Mouse (Mus musculus) embryonic facial prominence, embryonic 10.5 days (tissue): Measurements from ENCODE around the gene Dennd2a. TPM values are rescaled to one million over a fixed set of nuclear protein-coding genes. Genes with fewer than 3 reads are reported as not detected.

ENCODE experiments used
- DNase-seq: peaks from one replicate; pipeline ENCODE4 v3.0.0-alpha.2; 2017; ENCODE audit warnings: low spot score
- H3K27ac ChIP-seq: fragments of 300-500 bp; sonication (generic); replicated peaks from 2 replicates; pipeline ENCODE4 v1.5.1; 2016; ENCODE audit warnings: mild to moderate bottlenecking
- H3K27me3 ChIP-seq: fragments of 300-500 bp; sonication (generic); replicated peaks from 2 replicates; pipeline ENCODE4 v1.6.1; 2016; ENCODE audit warnings: low read depth, mild to moderate bottlenecking; ENCODE audit not compliant: poor library complexity, severe bottlenecking
- H3K36me3 ChIP-seq: fragments of 300-500 bp; sonication (generic); replicated peaks from 2 replicates; pipeline ENCODE4 v1.6.1; 2016; ENCODE audit warnings: mild to moderate bottlenecking, moderate library complexity
- H3K4me1 ChIP-seq: fragments of 300-500 bp; sonication (generic); 2 replicates; pipeline ENCODE4 v1.6.1; 2016
- H3K4me3 ChIP-seq: fragments of 300-500 bp; sonication (generic); 2 replicates; pipeline ENCODE4 v1.5.1; 2016; ENCODE audit warnings: mild to moderate bottlenecking, moderate library complexity
- H3K9me3 ChIP-seq: fragments of 300-500 bp; sonication (generic); 2 replicates; pipeline ENCODE4 v1.6.1; 2016; ENCODE audit warnings: mild to moderate bottlenecking
- WGBS: fragments of 180-500 bp; shearing (Covaris S2); methylation state at CpG from one replicate; pipeline ENCODE4 v1.1.7; 2016; 5-methylcytosine and 5-hydroxymethylcytosine counted together
- polyA plus RNA-seq: library from polyadenylated mRNA; unstranded; fragments of >200 nt; fragmentation: Nextera tagmentation; extraction: Ambion mirVana; gene quantifications from 2 replicates; pipeline ENCODE4 v1.2.1, GENCODE M21; 2016

Dennd2a gene
- polyA plus RNA-seq, 1 experiment from 2014 or later = 34.3 TPM

DNA sequence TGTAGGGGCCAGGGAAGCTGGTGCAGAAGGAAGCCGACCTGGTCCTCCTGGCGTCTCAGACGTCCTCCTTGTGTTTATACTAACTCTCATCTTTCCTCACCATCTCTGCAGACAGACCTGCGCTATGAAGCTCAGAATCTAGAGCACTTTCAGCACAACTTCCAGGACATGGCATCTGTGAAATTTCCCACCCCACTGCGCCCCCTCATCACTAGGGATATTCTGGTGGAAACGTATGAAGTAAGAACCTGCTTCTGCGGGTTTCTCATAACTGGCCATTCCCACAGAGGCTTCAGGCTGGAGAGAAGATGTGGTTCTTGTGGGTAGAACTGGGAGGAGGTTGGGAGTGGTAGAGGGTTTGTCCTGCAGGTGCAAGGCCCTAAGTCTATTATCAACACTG is 21.9 kb upstream of the Dennd2a start:
- Histone ChIP-seq H3K9me3 (no peaks in the 10 kb centered on the region), H3K4me3 (no peak overlapping the region), H3K27me3 (no peaks in the 10 kb centered on the region), H3K36me3 (peaks cover 61% of the 10 kb centered on the region), H3K4me1 (peaks cover 7% of the 10 kb centered on the region), H3K27ac (no peak overlapping the region)
- WGBS = 90% methylated on average over 7 of the region's 7 CpGs
- no peak for DNase-seq

DNA sequence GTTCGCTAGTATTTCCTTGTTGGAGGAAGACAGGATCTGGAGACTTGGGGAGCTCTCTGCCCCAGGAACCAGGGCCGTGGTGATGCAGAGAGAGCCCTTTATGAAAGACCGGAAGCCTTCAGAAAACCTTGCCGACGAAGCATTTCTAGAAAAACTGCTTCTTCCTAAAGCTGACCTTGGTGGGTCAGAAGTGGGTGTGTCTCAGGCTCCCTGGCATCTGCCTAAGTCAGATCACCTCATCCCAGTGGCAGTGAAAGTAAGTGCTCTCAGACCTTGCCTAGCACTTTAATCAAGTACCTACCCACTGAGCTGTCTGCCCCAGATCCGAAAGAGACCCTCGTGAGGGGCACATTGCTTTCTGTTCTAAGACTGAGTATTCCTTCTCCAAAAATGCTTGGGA is 17.3 kb upstream of the Dennd2a start:
- Histone ChIP-seq H3K4me1 (peaks cover 17% of the 10 kb centered on the region), H3K9me3 (no peaks in the 10 kb centered on the region), H3K4me3 (peak overlapping the region; percentile 88), H3K27me3 (peaks cover 7% of the 10 kb centered on the region; the same call in 1 of the 2 replicates), H3K36me3 (peaks cover 25% of the 10 kb centered on the region), H3K27ac (peak overlapping the region; percentile 91)
- no peak for DNase-seq
- WGBS = 69% methylated on average over 7 of the region's 7 CpGs

- Histone ChIP-seq H3K4me3 (peak overlapping the region; percentile 88), H3K4me1 (peaks cover 17% of the 10 kb centered on the region), H3K27me3 (peaks cover 7% of the 10 kb centered on the region; the same call in 1 of the 2 replicates), H3K9me3 (no peaks in the 10 kb centered on the region), H3K27ac (peak overlapping the region; percentile 91), H3K36me3 (peaks cover 20% of the 10 kb centered on the region)
- DNase-seq = no peak
- 25% methylated on average over 10 of the region's 10 CpGs for WGBS
These were observed 16.8 kb upstream of the Dennd2a start for GRCm38 (mm10) chr6:39574555-39574869.

DNA sequence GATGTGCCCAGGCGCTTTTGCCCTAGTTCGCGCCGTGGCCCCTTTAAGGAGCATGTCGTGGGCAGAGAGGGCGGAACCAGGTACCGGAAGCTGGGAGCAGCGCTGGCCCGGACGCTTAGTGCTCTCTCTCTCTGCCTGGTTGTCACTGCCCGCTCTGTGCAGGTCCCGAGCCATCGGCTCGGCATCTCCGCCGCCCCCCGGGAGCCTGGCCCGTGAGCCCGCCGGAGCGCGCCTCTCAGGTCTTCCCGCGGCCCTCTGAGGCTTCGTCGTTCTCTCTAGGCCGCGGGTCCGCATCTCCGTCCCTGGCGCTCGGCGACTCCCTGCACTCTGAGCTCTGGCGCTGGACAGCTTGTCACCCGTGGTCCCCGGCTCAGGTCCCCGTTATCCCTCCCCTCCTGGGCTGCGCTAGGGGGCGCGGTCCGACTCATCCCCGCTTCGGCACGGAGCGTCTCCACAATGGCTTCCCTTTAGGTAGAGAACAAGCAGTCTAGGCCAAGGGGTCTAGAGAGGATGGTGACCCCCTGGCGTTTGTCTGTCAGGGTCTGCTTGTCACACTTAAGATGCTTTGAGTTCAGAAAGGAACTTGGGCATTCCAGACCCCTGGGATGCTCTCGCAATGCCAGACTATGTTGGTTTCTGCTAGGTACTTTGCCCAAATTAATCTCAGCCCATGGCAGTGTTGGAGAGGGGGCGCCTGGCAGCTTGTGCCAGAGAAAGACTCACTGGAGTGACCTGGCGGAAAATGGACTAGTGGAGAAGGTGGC is 16.3 kb upstream of the Dennd2a start, which contains the start of gene Adck2:
TSS of gene Adck2 (plus strand) at position 83 of the 764 bp plus-strand sequence.
- H3K9me3 ChIP-seq = no peaks in the 10 kb centered on the region
- H3K27me3 ChIP-seq = peaks cover 7% of the 10 kb centered on the region; the same call in 1 of the 2 replicates
- H3K4me1 ChIP-seq = peaks cover 17% of the 10 kb centered on the region
- peak within 1 kb of the TSS; percentile 91 for H3K27ac ChIP-seq
- peak; percentile 88 for DNase-seq
- H3K4me3 ChIP-seq = peak within 1 kb of the TSS; percentile 88
- WGBS = under 1% methylated on average over 49 of the region's 49 CpGs
- H3K36me3 ChIP-seq = peaks cover 15% of the 10 kb centered on the region

- Histone ChIP-seq H3K27ac (no peak overlapping the region), H3K4me3 (no peak overlapping the region), H3K36me3 (no peaks in the 10 kb centered on the region), H3K4me1 (peaks cover 17% of the 10 kb centered on the region), H3K9me3 (no peaks in the 10 kb centered on the region), H3K27me3 (peaks cover 12% of the 10 kb centered on the region; the same call in 1 of the 2 replicates)
- no peak for DNase-seq
- WGBS = 82% methylated on average over 3 of the region's 3 CpGs
These were observed 12.8 kb upstream of the Dennd2a start for GRCm38 (mm10) chr6:39570426-39570825.

- WGBS = 18% methylated on average over 5 of the region's 5 CpGs
- no peaks in the 10 kb centered on the region for H3K36me3 ChIP-seq
- no peak overlapping the region for H3K4me3 ChIP-seq
- H3K9me3 ChIP-seq = no peaks in the 10 kb centered on the region
- H3K4me1 ChIP-seq = no peaks in the 10 kb centered on the region
- peaks cover 10% of the 10 kb centered on the region; the same call in 1 of the 2 replicates for H3K27me3 ChIP-seq
- no peak overlapping the region for H3K27ac ChIP-seq
- DNase-seq = peak; percentile 47
These were observed 9.9 kb upstream of the Dennd2a start for GRCm38 (mm10) chr6:39567528-39567927.

GRCm38 (mm10) chr6:39562166-39563015 is 4.7 kb upstream of the Dennd2a start:
- 22% methylated on average over 23 of the region's 23 CpGs for WGBS
- no peaks in the 10 kb centered on the region for H3K9me3 ChIP-seq
- no peak overlapping the region for H3K27ac ChIP-seq
- no peaks in the 10 kb centered on the region for H3K27me3 ChIP-seq
- DNase-seq = peak; percentile 74
- peak overlapping the region; percentile 27 for H3K4me3 ChIP-seq
- H3K36me3 ChIP-seq = no peaks in the 10 kb centered on the region
- H3K4me1 ChIP-seq = peaks cover 21% of the 10 kb centered on the region

GRCm38 (mm10) chr6:39559276-39559939 is 1.7 kb upstream of the Dennd2a start:
- Histone ChIP-seq H3K4me3 (no peak overlapping the region), H3K27ac (0 out of 2 replicates have a peak overlapping the region, but pooled peaks have one; percentile 54), H3K27me3 (no peaks in the 10 kb centered on the region), H3K36me3 (peaks cover 10% of the 10 kb centered on the region; the same call in 1 of the 2 replicates), H3K9me3 (no peaks in the 10 kb centered on the region), H3K4me1 (peaks cover 47% of the 10 kb centered on the region)
- DNase-seq = no peak
- WGBS = 64% methylated on average over 6 of the region's 6 CpGs

GRCm38 (mm10) chr6:39556900-39557659 is 587 bp downstream of the Dennd2a start:
- Histone ChIP-seq H3K27me3 (no peaks in the 10 kb centered on the region), H3K4me1 (peaks cover 55% of the 10 kb centered on the region), H3K9me3 (no peaks in the 10 kb centered on the region), H3K36me3 (peaks cover 24% of the 10 kb centered on the region), H3K27ac (peak overlapping the region; percentile 99), H3K4me3 (peak overlapping the region; percentile 92)
- peak; percentile 74 for DNase-seq
- under 1% methylated on average over 54 of the region's 54 CpGs for WGBS

GRCm38 (mm10) chr6:39555648-39555945 is 2.1 kb downstream of the Dennd2a start:
- WGBS = 86% methylated on average over 2 of the region's 2 CpGs
- Histone ChIP-seq H3K27me3 (no peaks in the 10 kb centered on the region), H3K9me3 (0 out of 2 replicates have a peak, but pooled peaks cover 2% of the 10 kb centered on the region), H3K4me1 (peaks cover 59% of the 10 kb centered on the region), H3K4me3 (peak overlapping the region; percentile 92), H3K36me3 (peaks cover 39% of the 10 kb centered on the region), H3K27ac (peak overlapping the region; percentile 8)
- DNase-seq = no peak

GRCm38 (mm10) chr6:39554888-39555647 is 2.6 kb downstream of the Dennd2a start:
- 0 out of 2 replicates have a peak, but pooled peaks cover 2% of the 10 kb centered on the region for H3K9me3 ChIP-seq
- H3K4me1 ChIP-seq = peaks cover 59% of the 10 kb centered on the region
- H3K27me3 ChIP-seq = no peaks in the 10 kb centered on the region
- peak overlapping the region; percentile 92 for H3K4me3 ChIP-seq
- WGBS = 82% methylated on average over 12 of the region's 12 CpGs
- no peak for DNase-seq
- H3K36me3 ChIP-seq = peaks cover 41% of the 10 kb centered on the region
- peak overlapping the region; percentile 8 for H3K27ac ChIP-seq
